Mouse (Mus musculus): ENCODE measurements around the gene Adamtsl3. TPM values are rescaled to one million over a fixed set of nuclear protein-coding genes. Genes with fewer than 3 reads are reported as not detected.

Gene Adamtsl3
- polyA plus RNA-seq, 1 experiment from 2014 or later: 0.64 TPM

GRCm38 (mm10) chr7:82327881-82328280 is 7.6 kb upstream of the Adamtsl3 start:
- Histone ChIP-seq H3K9ac (ENCODE audit: low read depth, low read length) (no peak overlapping the region), H3K9me3 (replicated peaks; ENCODE audit: control insufficient read depth, low read length, poor library complexity, severe bottlenecking) (no peaks in the 10 kb centered on the region), H3K4me3 (ENCODE audit: low read depth, low read length) (no peak overlapping the region), H3K27ac (ENCODE audit: low read length) (no peak overlapping the region), H3K27me3 (ENCODE audit: control insufficient read depth, insufficient read depth, low read depth, low read length) (no peaks in the 10 kb centered on the region), H3K4me1 (ENCODE audit: control insufficient read depth, insufficient read depth, low read length) (no peaks in the 10 kb centered on the region), H3K36me3 (ENCODE audit: control insufficient read depth, insufficient read depth, low read length) (no peaks in the 10 kb centered on the region), H3K4me2 (ENCODE audit: low read length) (no peak overlapping the region)
- WGBS: 63% methylated on average over 5 of the region's 5 CpGs
- no peak for ATAC-seq

GRCm38 (mm10) chr7:82329831-82330230 is 5.7 kb upstream of the Adamtsl3 start:
- H3K4me1 ChIP-seq (ENCODE audit: control insufficient read depth, insufficient read depth, low read length): no peaks in the 10 kb centered on the region
- WGBS: 70% methylated on average over 4 of the region's 4 CpGs
- H3K9ac ChIP-seq (ENCODE audit: low read depth, low read length): no peak overlapping the region
- H3K9me3 ChIP-seq (replicated peaks; ENCODE audit: control insufficient read depth, low read length, poor library complexity, severe bottlenecking): no peaks in the 10 kb centered on the region
- H3K27ac ChIP-seq (ENCODE audit: low read length): no peak overlapping the region
- no peak overlapping the region for H3K4me2 ChIP-seq (ENCODE audit: low read length)
- no peak for ATAC-seq
- no peaks in the 10 kb centered on the region for H3K36me3 ChIP-seq (ENCODE audit: control insufficient read depth, insufficient read depth, low read length)
- no peak overlapping the region for H3K4me3 ChIP-seq (ENCODE audit: low read depth, low read length)
- peaks cover 10% of the 10 kb centered on the region for H3K27me3 ChIP-seq (ENCODE audit: control insufficient read depth, insufficient read depth, low read depth, low read length)

- WGBS: 86% methylated on average over 6 of the region's 6 CpGs
- H3K4me2 ChIP-seq (ENCODE audit: low read length): no peak overlapping the region
Measured at GRCm38 (mm10) chr7:82330860-82331259, 4.6 kb upstream of the Adamtsl3 start.

GRCm38 (mm10) chr7:82334000-82334399 is 1.5 kb upstream of the Adamtsl3 start:
- ATAC-seq: no peak
- no peak overlapping the region for H3K27ac ChIP-seq (ENCODE audit: low read length)
- H3K36me3 ChIP-seq (ENCODE audit: control insufficient read depth, insufficient read depth, low read length): no peaks in the 10 kb centered on the region
- H3K27me3 ChIP-seq (ENCODE audit: control insufficient read depth, insufficient read depth, low read depth, low read length): peaks cover 38% of the 10 kb centered on the region
- 31% methylated on average over 1 of the region's 1 CpGs for WGBS
- H3K9ac ChIP-seq (ENCODE audit: low read depth, low read length): no peak overlapping the region
- H3K9me3 ChIP-seq (replicated peaks; ENCODE audit: control insufficient read depth, low read length, poor library complexity, severe bottlenecking): no peaks in the 10 kb centered on the region
- H3K4me2 ChIP-seq (ENCODE audit: low read length): no peak overlapping the region
- H3K4me1 ChIP-seq (ENCODE audit: control insufficient read depth, insufficient read depth, low read length): peaks cover 8% of the 10 kb centered on the region
- H3K4me3 ChIP-seq (ENCODE audit: low read depth, low read length): no peak overlapping the region

More at GRCm38 (mm10) chr7:82330860-82331259, 4.6 kb upstream of the Adamtsl3 start:
- no peak overlapping the region for H3K9ac ChIP-seq (ENCODE audit: low read depth, low read length)
- no peaks in the 10 kb centered on the region for H3K9me3 ChIP-seq (replicated peaks; ENCODE audit: control insufficient read depth, low read length, poor library complexity, severe bottlenecking)
- no peak overlapping the region for H3K4me3 ChIP-seq (ENCODE audit: low read depth, low read length)
- H3K4me1 ChIP-seq (ENCODE audit: control insufficient read depth, insufficient read depth, low read length): peaks cover 3% of the 10 kb centered on the region
- no peak overlapping the region for H3K27ac ChIP-seq (ENCODE audit: low read length)
- ATAC-seq: no peak
- peaks cover 21% of the 10 kb centered on the region for H3K27me3 ChIP-seq (ENCODE audit: control insufficient read depth, insufficient read depth, low read depth, low read length)
- H3K36me3 ChIP-seq (ENCODE audit: control insufficient read depth, insufficient read depth, low read length): no peaks in the 10 kb centered on the region

- Histone ChIP-seq H3K4me1 (ENCODE audit: control insufficient read depth, insufficient read depth, low read length) (peaks cover 8% of the 10 kb centered on the region), H3K36me3 (ENCODE audit: control insufficient read depth, insufficient read depth, low read length) (no peaks in the 10 kb centered on the region), H3K9me3 (replicated peaks; ENCODE audit: control insufficient read depth, low read length, poor library complexity, severe bottlenecking) (no peaks in the 10 kb centered on the region), H3K4me3 (ENCODE audit: low read depth, low read length) (peak overlapping the region; percentile 53), H3K4me2 (ENCODE audit: low read length) (peak overlapping the region; percentile 91), H3K9ac (ENCODE audit: low read depth, low read length) (peak overlapping the region; percentile 58; the same call in 1 of the 2 replicates), H3K27ac (ENCODE audit: low read length) (no peak overlapping the region), H3K27me3 (ENCODE audit: control insufficient read depth, insufficient read depth, low read depth, low read length) (peaks cover 41% of the 10 kb centered on the region)
- peak; percentile 46 for ATAC-seq
- WGBS: 1% methylated on average over 34 of the region's 34 CpGs
Measured at GRCm38 (mm10) chr7:82336132-82336531, 638 bp downstream of the Adamtsl3 start.

GRCm38 (mm10) chr7:82338121-82338520 is 2.6 kb downstream of the Adamtsl3 start:
- 79% methylated on average over 9 of the region's 9 CpGs for WGBS
- H3K27ac ChIP-seq (ENCODE audit: low read length): no peak overlapping the region
- ATAC-seq: no peak

GRCm38 (mm10) chr7:82338532-82338931 is 3.0 kb downstream of the Adamtsl3 start:
- peaks cover 8% of the 10 kb centered on the region for H3K4me1 ChIP-seq (ENCODE audit: control insufficient read depth, insufficient read depth, low read length)
- H3K27me3 ChIP-seq (ENCODE audit: control insufficient read depth, insufficient read depth, low read depth, low read length): peaks cover 41% of the 10 kb centered on the region
- H3K36me3 ChIP-seq (ENCODE audit: control insufficient read depth, insufficient read depth, low read length): no peaks in the 10 kb centered on the region
- no peak overlapping the region for H3K4me2 ChIP-seq (ENCODE audit: low read length)
- ATAC-seq: no peak
- H3K9ac ChIP-seq (ENCODE audit: low read depth, low read length): no peak overlapping the region
- no peaks in the 10 kb centered on the region for H3K9me3 ChIP-seq (replicated peaks; ENCODE audit: control insufficient read depth, low read length, poor library complexity, severe bottlenecking)
- H3K4me3 ChIP-seq (ENCODE audit: low read depth, low read length): no peak overlapping the region
- 80% methylated on average over 4 of the region's 4 CpGs for WGBS
- H3K27ac ChIP-seq (ENCODE audit: low read length): no peak overlapping the region

More at GRCm38 (mm10) chr7:82338121-82338520, 2.6 kb downstream of the Adamtsl3 start:
- H3K4me1 ChIP-seq (ENCODE audit: control insufficient read depth, insufficient read depth, low read length): peaks cover 8% of the 10 kb centered on the region
- peaks cover 41% of the 10 kb centered on the region for H3K27me3 ChIP-seq (ENCODE audit: control insufficient read depth, insufficient read depth, low read depth, low read length)
- no peak overlapping the region for H3K4me2 ChIP-seq (ENCODE audit: low read length)
- H3K4me3 ChIP-seq (ENCODE audit: low read depth, low read length): no peak overlapping the region
- H3K9ac ChIP-seq (ENCODE audit: low read depth, low read length): no peak overlapping the region
- H3K36me3 ChIP-seq (ENCODE audit: control insufficient read depth, insufficient read depth, low read length): no peaks in the 10 kb centered on the region
- no peaks in the 10 kb centered on the region for H3K9me3 ChIP-seq (replicated peaks; ENCODE audit: control insufficient read depth, low read length, poor library complexity, severe bottlenecking)

- no peaks in the 10 kb centered on the region for H3K36me3 ChIP-seq (ENCODE audit: control insufficient read depth, insufficient read depth, low read length)
- no peaks in the 10 kb centered on the region for H3K9me3 ChIP-seq (replicated peaks; ENCODE audit: control insufficient read depth, low read length, poor library complexity, severe bottlenecking)
- peaks cover 37% of the 10 kb centered on the region for H3K27me3 ChIP-seq (ENCODE audit: control insufficient read depth, insufficient read depth, low read depth, low read length)
- H3K4me3 ChIP-seq (ENCODE audit: low read depth, low read length): no peak overlapping the region
- H3K4me2 ChIP-seq (ENCODE audit: low read length): no peak overlapping the region
- ATAC-seq: no peak
- no peak overlapping the region for H3K27ac ChIP-seq (ENCODE audit: low read length)
- no peak overlapping the region for H3K9ac ChIP-seq (ENCODE audit: low read depth, low read length)
- 59% methylated on average over 3 of the region's 3 CpGs for WGBS
- peaks cover 8% of the 10 kb centered on the region for H3K4me1 ChIP-seq (ENCODE audit: control insufficient read depth, insufficient read depth, low read length)
Measured at GRCm38 (mm10) chr7:82339214-82339613, 3.7 kb downstream of the Adamtsl3 start.

- WGBS: 48% methylated on average over 8 of the region's 8 CpGs
- Histone ChIP-seq H3K4me3 (ENCODE audit: low read depth, low read length) (no peak overlapping the region), H3K4me1 (ENCODE audit: control insufficient read depth, insufficient read depth, low read length) (no peaks in the 10 kb centered on the region), H3K9me3 (replicated peaks; ENCODE audit: control insufficient read depth, low read length, poor library complexity, severe bottlenecking) (no peaks in the 10 kb centered on the region), H3K27me3 (ENCODE audit: control insufficient read depth, insufficient read depth, low read depth, low read length) (peaks cover 15% of the 10 kb centered on the region), H3K4me2 (ENCODE audit: low read length) (no peak overlapping the region), H3K27ac (ENCODE audit: low read length) (no peak overlapping the region), H3K36me3 (ENCODE audit: control insufficient read depth, insufficient read depth, low read length) (no peaks in the 10 kb centered on the region), H3K9ac (ENCODE audit: low read depth, low read length) (no peak overlapping the region)
- no peak for ATAC-seq
Measured at GRCm38 (mm10) chr7:82341476-82341875, 6.0 kb downstream of the Adamtsl3 start.
